Mouse (Mus musculus) liver, adult 2 months (tissue): ENCODE data around the gene Uap1l1.

ENCODE experiments used
- CTCF ChIP-seq: fragments of 200-500 bp; IDR thresholded peaks from 2 replicates; pipeline ENCODE4 v1.5.1; 2011; ENCODE audit warnings: low read depth, low read length, control low read depth
- POLR2A ChIP-seq: fragments of 200-500 bp; IDR thresholded peaks from 2 replicates; pipeline ENCODE4 v1.6.1; 2011; ENCODE audit warnings: low read length, control low read depth; ENCODE audit not compliant: insufficient read depth; ENCODE audit errors: extremely low read depth

- no peak for TF ChIP-seq CTCF
- TF ChIP-seq POLR2A, result no peak
Observed at GRCm38 (mm10) chr2:25363478-25364178, 1.9 kb downstream of the Uap1l1 start.
